Mouse (Mus musculus): ENCODE results near the gene Mgl2. TPM values are rescaled to one million over a fixed set of nuclear protein-coding genes. Genes with fewer than 3 reads are reported as not detected.
A peak's percentile ranks its signal among the peaks of the same experiment; 100 is the strongest.
"Not testable (repeated sequence)": the region's sequence is repeated elsewhere in the genome, so short reads cannot be mapped to it uniquely, and the experiment has no call there.

Gene Mgl2
- total and polyA plus RNA-seq, 2 experiments from 2014 or later, result 1.1 TPM; not detected in 1

GRCm38 (mm10) chr11:70139171-70139570 lies 9.0 kb downstream of the Mgl2 start:
- no peaks in the 10 kb centered on the region for H3K36me3 ChIP-seq (ENCODE audit: insufficient read depth, low read length)
- H3K4me3 ChIP-seq (ENCODE audit: low read length), result no peak overlapping the region
- no peaks in the 10 kb centered on the region for H3K9me3 ChIP-seq (ENCODE audit: low read length)
- H3K27me3 ChIP-seq (ENCODE audit: insufficient read depth, low read length), result no peaks in the 10 kb centered on the region
- no peak overlapping the region for H3K4me2 ChIP-seq (ENCODE audit: low read depth, low read length)
- ATAC-seq (no peak), DNase-seq (ENCODE audit: low spot score) (no peak)
- H3K27ac ChIP-seq, result no peak overlapping the region
- 85% methylated on average over 10 of the region's 10 CpGs for WGBS
- TF ChIP-seq CTCF (IDR thresholded peaks at IDR 0.05; ENCODE audit: low read depth), result no peak
- H3K4me1 ChIP-seq (ENCODE audit: insufficient read depth, low read length), result no peaks in the 10 kb centered on the region
- H3K9ac ChIP-seq (replicated peaks; ENCODE audit: low read length), result no peak overlapping the region

DNA sequence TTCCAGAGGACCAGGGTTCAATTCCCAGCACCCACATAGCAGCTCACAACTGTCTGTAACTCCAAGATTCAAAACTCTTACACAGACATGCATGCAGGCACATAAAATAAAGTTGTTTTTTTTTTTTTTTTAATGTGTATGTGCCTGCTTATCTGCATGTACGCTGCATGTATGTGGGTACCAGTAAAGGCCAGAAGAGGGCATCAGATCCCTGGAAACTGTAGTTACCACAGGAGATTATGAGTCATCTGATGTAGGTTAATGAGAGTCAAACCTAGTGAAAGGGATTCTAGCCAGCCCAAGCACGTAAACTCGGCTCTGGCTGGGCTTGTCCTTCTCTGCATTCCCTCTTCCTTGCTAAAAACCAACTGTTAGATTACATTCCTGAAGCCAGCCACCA lies 20.9 kb downstream of the Mgl2 start:
- Histone ChIP-seq H3K9ac (replicated peaks; ENCODE audit: low read length) (no peak overlapping the region), H3K4me3 (ENCODE audit: low read length) (no peak overlapping the region), H3K27ac (no peak overlapping the region), H3K27me3 (ENCODE audit: insufficient read depth, low read length) (no peaks in the 10 kb centered on the region), H3K4me1 (ENCODE audit: insufficient read depth, low read length) (no peaks in the 10 kb centered on the region), H3K4me2 (ENCODE audit: low read depth, low read length) (no peak overlapping the region), H3K36me3 (ENCODE audit: insufficient read depth, low read length) (no peaks in the 10 kb centered on the region), H3K9me3 (ENCODE audit: low read length) (no peaks in the 10 kb centered on the region)
- DNase-seq (ENCODE audit: low spot score), result no peak
- WGBS, result 61% methylated on average over 3 of the region's 3 CpGs
- no peak for ATAC-seq
- TF ChIP-seq CTCF (IDR thresholded peaks at IDR 0.05; ENCODE audit: low read depth), result peak; percentile 37

DNA sequence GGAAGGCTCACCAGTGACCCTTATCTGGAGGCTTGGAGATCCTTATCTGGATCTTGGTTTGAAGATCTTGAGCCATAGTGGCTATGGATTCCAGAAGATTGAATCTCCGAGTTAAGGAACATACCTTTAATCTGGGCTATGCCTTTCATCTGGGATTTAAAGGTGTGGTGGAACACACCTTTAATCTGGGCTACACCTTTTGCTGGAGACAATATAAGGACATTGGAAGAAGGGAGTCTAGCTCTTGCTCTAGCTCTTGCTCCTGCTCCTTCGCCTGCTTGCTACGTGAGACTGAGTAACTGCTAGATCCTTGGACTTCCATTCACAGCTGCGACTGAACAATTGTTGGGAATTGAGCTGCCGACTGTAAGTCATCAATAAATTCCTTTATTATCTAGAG lies 25.8 kb downstream of the Mgl2 start, which contains the start of gene Clec10a:
Clec10a (plus strand) TSS at position 301 of the 400 bp plus-strand sequence.
- not testable (repeated sequence) for ATAC-seq; H3K4me1 ChIP-seq (ENCODE audit: insufficient read depth, low read length); H3K4me3 ChIP-seq (ENCODE audit: low read length); H3K27ac ChIP-seq; DNase-seq (ENCODE audit: low spot score); H3K9ac ChIP-seq (replicated peaks; ENCODE audit: low read length); H3K9me3 ChIP-seq (ENCODE audit: low read length); H3K4me2 ChIP-seq (ENCODE audit: low read depth, low read length); H3K36me3 ChIP-seq (ENCODE audit: insufficient read depth, low read length); H3K27me3 ChIP-seq (ENCODE audit: insufficient read depth, low read length)
- no CpG with 5 or more reads among the region's 5 CpGs for WGBS

GRCm38 (mm10) chr11:70162336-70162735 lies 32.2 kb downstream of the Mgl2 start:
- WGBS, result 70% methylated on average over 3 of the region's 3 CpGs
- Histone ChIP-seq H3K36me3 (ENCODE audit: insufficient read depth, low read length) (no peaks in the 10 kb centered on the region), H3K9me3 (ENCODE audit: low read length) (no peaks in the 10 kb centered on the region), H3K9ac (replicated peaks; ENCODE audit: low read length) (no peak overlapping the region), H3K27ac (no peak overlapping the region), H3K4me3 (ENCODE audit: low read length) (no peak overlapping the region), H3K4me2 (ENCODE audit: low read depth, low read length) (no peak overlapping the region), H3K4me1 (ENCODE audit: insufficient read depth, low read length) (no peaks in the 10 kb centered on the region), H3K27me3 (ENCODE audit: insufficient read depth, low read length) (no peaks in the 10 kb centered on the region)
- DNase-seq (ENCODE audit: low spot score) (no peak), ATAC-seq (no peak)
- no peak for TF ChIP-seq CTCF (IDR thresholded peaks at IDR 0.05; ENCODE audit: low read depth)

DNA sequence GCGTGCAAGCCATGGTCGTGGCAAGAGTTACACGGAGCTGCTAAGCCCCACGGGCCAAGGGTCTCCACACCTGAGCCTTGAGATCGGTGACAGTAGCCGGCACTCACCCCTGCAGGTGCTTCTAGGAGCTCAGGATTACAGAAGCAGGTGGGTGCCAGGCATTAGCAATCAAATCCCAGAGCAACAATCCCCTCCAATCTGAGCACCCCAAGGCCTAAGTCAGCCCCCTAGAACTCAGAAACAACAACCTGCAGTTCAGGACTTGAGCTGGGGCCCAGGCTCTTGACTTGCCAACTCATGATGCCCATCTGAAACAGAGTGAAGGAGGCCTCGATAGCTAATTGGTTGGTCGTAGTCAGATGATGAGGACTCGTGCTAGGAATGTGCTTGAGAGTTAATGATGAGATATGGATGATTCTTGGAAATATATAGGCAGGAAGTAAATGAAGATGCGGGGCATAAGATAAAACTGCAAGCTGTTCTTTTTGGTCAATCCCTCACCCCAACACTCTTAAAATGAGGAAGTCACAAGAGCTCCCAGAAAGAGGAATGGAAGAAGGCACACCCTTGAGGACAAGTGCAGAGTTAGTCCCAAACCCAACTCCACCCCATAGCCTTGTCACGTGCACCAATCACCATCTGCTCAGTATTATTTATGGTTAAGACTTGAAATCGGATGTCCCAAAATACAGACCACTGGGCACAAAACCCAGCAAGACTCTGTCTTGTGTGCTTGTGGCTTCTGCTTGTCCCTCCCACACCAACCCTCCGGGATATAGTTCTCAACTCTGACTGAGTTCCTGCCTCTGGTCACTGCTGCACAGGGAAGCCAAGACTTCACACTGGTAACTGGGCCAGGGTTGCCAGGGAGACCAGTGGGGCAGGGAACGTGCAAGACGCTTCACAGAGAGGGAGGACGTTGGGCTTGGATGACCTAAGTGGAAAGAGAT lies 36.1 kb downstream of the Mgl2 start:
- 71% methylated on average over 16 of the region's 16 CpGs for WGBS
- H3K27me3 ChIP-seq (ENCODE audit: insufficient read depth, low read length), result no peaks in the 10 kb centered on the region

GRCm38 (mm10) chr11:70168136-70168535 lies 38.0 kb downstream of the Mgl2 start:
- no peak overlapping the region for H3K4me2 ChIP-seq (ENCODE audit: low read depth, low read length)
- no peak overlapping the region for H3K4me3 ChIP-seq (ENCODE audit: low read length)
- TF ChIP-seq CTCF (IDR thresholded peaks at IDR 0.05; ENCODE audit: low read depth), result no peak
- H3K9me3 ChIP-seq (ENCODE audit: low read length), result no peaks in the 10 kb centered on the region
- ATAC-seq (no peak), DNase-seq (ENCODE audit: low spot score) (no peak)
- WGBS, result 66% methylated on average over 7 of the region's 7 CpGs
- no peaks in the 10 kb centered on the region for H3K27me3 ChIP-seq (ENCODE audit: insufficient read depth, low read length)
- H3K4me1 ChIP-seq (ENCODE audit: insufficient read depth, low read length), result no peaks in the 10 kb centered on the region
- H3K9ac ChIP-seq (replicated peaks; ENCODE audit: low read length), result no peak overlapping the region
- H3K36me3 ChIP-seq (ENCODE audit: insufficient read depth, low read length), result no peaks in the 10 kb centered on the region
- H3K27ac ChIP-seq, result no peak overlapping the region

More for the DNA sequence above, 36.1 kb downstream of the Mgl2 start:
- no peak for TF ChIP-seq CTCF (IDR thresholded peaks at IDR 0.05; ENCODE audit: low read depth)
- Histone ChIP-seq H3K36me3 (ENCODE audit: insufficient read depth, low read length) (no peaks in the 10 kb centered on the region), H3K4me3 (ENCODE audit: low read length) (no peak overlapping the region), H3K9me3 (ENCODE audit: low read length) (no peaks in the 10 kb centered on the region), H3K4me2 (ENCODE audit: low read depth, low read length) (no peak overlapping the region), H3K9ac (replicated peaks; ENCODE audit: low read length) (no peak overlapping the region), H3K4me1 (ENCODE audit: insufficient read depth, low read length) (no peaks in the 10 kb centered on the region), H3K27ac (no peak overlapping the region)
- DNase-seq (ENCODE audit: low spot score), result no peak
- ATAC-seq, result no peak

GRCm38 (mm10) chr11:70169471-70169870 lies 39.3 kb downstream of the Mgl2 start:
- not testable (repeated sequence) for H3K27me3 ChIP-seq (ENCODE audit: insufficient read depth, low read length); ATAC-seq; H3K36me3 ChIP-seq (ENCODE audit: insufficient read depth, low read length); H3K9me3 ChIP-seq (ENCODE audit: low read length); H3K9ac ChIP-seq (replicated peaks; ENCODE audit: low read length); DNase-seq (ENCODE audit: low spot score); H3K27ac ChIP-seq; H3K4me1 ChIP-seq (ENCODE audit: insufficient read depth, low read length); H3K4me2 ChIP-seq (ENCODE audit: low read depth, low read length); H3K4me3 ChIP-seq (ENCODE audit: low read length)
- 84% methylated on average over 7 of the region's 7 CpGs for WGBS

All from hindbrain, postnatal 0 days (tissue).